Mouse (Mus musculus): ENCODE data around the gene Cog1.

- TF ChIP-seq HCFC1 (IDR thresholded peaks at IDR 0.05; ENCODE audit: low read depth, low read length) (no peak), POLR2A (IDR thresholded peaks at IDR 0.05; ENCODE audit: control insufficient read depth in 1 of 2, insufficient read depth in 1 of 2, low read depth in 1 of 2, low read length in 2 of 2, poor library complexity in 1 of 2) (no peak), CTCF (IDR thresholded peaks at IDR 0.05 in 2 of 3, conservative IDR thresholded peaks at IDR 0.05 in 1 of 3; ENCODE audit: control insufficient read depth in 1 of 3, insufficient read depth in 1 of 3, low read depth in 2 of 3, low read length in 3 of 3, poor library complexity in 1 of 3, severe bottlenecking in 1 of 3) (no peak)
Observed at GRCm38 (mm10) chr11:113633398-113633797, 15.6 kb upstream of the Cog1 start.

Measured in MEL (cell line).